Mouse (Mus musculus) adrenal gland, postnatal 4 days (tissue): ENCODE results near the gene Tspoap1. TPM values are rescaled to one million over a fixed set of nuclear protein-coding genes. Genes with fewer than 3 reads are reported as not detected.

Experiments used
- DNase-seq, 2 experiments: peaks; one replicate each; pipeline ENCODE4 v3.0.0; 2021 to 2022; ENCODE audit warnings: low spot score in 2 of 2, mixed read lengths in 2 of 2
- total RNA-seq, 2 experiments: library from RNA; stranded (reverse); gene quantifications; 2 replicates each; pipeline ENCODE4 v1.2.3; 2021

The Tspoap1 gene
- total RNA-seq, 2 experiments from 2014 or later: 6.4 to 7.6 TPM

DNA sequence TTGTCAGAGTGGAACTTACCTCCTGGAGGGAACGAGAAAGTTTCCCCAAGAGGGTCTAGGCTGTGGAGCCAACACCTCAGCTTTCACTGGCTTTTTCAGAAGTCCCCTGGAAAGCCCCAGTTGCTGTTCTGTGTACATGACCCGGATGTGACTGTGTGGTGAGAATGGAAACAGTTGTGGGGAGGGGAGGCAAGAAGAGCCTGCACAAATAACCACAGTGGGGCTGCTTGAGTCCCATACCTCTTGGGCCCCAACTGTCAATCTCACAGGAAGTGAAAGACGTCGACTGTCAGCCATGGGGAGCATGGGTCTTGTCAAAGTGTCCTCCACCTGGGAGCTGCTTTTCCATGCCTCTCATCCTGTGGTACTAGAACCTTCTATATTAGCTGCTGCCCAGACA lies 15.4 kb upstream of the Tspoap1 start:
- DNase-seq: no peak

- no peak for DNase-seq
Observed at GRCm38 (mm10) chr11:87745632-87746555, 14.4 kb upstream of the Tspoap1 start.

DNA sequence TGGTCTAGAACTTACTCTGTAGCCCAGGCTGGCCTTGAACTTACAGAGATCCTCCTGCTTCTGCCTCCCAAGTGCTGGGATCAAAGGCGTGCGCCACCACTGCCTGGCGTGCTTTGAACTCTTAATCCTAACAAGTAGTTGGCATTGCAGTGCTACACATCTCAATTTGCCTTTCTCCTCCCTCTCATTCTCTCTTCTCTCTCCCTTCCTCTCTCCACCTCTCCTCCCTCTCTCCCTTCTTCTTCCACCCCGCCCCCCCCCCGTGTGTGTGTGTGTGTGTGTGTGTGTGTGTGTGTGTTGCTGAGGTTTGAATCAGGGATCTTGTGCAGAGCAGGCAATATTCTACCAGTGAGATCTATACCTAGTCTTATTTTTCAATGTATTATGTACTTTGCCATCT lies 13.0 kb upstream of the Tspoap1 start:
- DNase-seq: no peak

DNA sequence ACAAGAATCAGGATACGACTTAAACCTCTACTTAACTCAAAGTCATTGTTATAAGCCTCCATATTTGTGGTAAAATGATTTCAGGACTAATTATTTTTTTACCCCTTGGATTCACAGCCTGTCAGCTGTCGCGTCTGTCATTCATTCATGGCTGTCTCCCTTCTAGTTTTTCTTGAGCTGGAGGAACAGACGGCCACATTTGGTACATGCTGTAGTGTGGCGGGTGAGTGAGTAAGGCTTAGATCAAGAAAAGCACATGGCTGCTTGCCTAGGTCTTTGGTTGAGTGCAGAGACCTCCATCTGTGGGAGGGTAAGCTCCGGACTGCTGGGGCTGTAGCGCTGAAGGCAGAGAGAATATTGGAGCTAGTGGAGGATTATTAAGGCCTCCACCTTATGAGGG lies 12.6 kb upstream of the Tspoap1 start:
- DNase-seq: no peak

DNA sequence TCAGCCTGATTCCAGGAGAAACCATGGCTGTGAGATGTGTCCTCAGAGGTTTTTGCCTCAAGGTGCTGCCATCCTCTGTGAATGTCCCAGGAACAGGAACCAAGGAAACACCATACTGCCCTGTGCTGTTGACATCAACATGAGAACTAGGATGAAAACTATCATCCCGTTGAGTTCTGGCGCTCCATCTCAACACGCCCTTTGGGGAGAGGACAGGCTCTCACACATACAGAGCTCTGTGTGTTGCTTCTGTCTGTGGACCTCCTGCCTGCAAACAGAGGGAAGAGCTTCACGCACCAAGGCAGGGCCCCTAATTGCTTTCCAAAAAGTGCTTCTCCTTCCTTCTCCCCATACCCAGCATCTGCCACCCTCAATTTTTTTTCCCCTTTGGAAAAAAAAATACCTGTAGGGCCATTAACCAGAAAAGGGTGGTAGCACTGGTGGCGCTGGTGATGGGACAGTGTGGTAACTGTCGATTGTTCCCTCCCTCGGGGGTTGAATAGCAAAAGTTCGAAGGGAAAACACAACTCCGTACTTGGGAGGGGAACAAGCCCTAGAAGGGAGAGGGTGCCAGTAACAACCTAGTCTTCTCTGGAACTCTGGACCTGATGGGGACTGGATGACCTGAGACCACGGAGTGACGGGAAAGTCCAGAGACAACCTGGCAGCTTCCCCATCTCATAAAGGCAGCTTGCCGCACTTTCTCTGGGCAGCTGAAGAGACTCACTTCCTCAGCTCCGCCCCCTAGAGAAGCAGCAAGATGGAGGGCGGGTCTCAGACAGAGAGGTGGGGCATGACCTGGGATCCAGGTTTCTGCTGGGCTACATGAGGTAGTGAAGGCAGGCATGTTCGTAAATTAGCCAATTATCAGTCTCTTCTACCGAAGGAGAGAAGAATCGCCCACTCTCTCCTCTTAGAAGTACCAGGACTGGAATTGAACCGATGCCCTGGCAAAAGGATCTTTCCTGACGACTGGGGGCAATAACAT lies 11.9 kb upstream of the Tspoap1 start:
- no peak for DNase-seq

DNA sequence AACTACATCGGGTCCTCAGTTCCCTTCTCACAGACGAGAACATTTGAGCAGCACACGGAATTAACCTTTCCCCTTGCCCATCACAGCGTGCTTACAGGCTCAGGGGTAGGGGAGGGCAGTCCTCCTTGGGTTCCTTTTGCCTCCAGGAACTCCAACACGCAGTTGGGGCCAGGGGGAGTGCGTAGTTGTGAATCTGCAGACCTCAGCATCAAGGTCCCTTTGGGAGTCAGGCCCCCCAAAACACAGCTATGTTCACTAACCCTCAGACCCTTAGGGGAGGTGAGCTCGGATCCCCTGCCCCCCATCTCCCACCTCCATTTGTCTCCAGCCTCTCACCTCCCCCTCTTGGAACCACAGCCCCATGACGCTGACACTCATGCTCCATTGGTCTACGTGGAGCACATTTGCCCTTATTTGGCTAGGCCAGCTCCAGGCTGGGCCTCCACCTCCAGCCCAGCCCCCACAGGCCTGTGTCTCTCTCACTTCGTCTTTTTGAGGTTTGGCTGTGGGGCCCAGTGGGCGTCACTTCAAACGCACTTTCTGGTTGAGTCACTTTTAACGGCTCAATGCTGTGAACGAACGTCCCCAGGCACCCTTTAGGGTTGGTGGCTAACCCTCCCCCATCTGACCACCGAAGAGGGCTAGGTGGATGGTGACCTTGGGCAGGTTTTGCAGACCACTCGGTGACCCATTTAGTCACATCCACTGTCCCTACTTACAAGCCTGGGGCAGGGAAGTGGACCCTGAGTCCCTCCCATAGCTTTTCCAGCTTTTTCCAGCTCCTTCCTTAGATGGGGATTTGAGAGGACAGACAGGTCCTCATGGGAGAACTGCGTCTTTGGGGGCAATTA lies 10.9 kb upstream of the Tspoap1 start:
- DNase-seq: peak in 1 of 2 experiments; percentile 31

DNA sequence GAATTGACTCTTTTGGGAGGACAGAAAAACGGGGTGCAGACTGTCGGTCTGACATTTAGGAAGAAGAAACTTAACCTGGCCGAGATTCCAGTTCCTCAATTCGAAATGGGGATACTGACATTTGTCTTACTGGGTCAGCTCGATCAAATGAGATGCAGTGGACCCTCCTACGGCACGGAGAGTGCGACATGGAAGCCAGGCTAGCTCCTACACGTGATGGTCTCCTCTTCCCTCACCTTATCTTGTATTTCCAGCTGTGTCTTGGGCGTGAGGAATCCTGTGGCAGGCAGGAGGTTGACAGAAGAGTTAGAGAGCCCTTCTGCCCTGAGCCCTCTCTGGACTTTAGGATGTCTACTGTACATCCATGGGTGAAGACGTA lies 10.3 kb upstream of the Tspoap1 start:
- DNase-seq: no peak

DNA sequence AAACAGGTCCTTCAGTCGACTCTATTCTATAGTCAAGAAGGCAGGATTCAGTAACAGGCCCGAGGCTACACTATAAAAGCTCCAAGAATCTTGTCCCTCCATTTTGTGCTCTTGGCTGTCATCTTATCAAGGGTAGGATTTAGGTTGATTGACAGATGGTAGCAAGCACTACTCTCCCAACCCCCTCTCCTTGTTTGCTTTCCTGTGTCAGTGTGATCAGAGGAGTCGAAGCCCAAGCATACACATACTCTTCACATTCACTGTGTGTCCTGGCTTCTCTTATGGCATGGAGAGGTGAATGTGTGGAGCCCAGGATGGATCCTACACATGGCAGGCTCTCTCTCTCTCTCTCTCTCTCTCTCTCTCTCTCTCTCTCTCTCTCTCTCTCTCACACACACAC lies 9.8 kb upstream of the Tspoap1 start:
- no peak for DNase-seq

DNA sequence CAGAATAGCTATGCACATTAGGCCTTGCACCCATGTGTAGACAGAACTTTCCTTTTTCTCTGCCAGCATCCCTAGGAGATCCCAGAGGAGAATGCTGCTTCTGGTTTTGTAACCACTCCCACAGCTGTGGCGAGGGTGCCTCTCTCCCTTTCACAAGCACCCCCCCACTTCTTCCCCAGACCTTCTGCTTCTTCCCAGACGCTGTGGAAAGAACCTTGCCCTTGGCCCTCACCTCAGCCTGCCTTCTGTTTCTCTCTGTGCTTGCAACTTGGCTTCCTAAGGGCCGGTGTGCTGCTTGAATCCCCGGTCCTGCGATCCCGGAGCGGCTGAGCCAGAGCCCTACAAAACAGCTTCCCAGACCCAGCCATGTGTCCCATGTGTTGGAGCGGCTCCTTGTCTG lies 9.3 kb upstream of the Tspoap1 start:
- no peak for DNase-seq

DNA sequence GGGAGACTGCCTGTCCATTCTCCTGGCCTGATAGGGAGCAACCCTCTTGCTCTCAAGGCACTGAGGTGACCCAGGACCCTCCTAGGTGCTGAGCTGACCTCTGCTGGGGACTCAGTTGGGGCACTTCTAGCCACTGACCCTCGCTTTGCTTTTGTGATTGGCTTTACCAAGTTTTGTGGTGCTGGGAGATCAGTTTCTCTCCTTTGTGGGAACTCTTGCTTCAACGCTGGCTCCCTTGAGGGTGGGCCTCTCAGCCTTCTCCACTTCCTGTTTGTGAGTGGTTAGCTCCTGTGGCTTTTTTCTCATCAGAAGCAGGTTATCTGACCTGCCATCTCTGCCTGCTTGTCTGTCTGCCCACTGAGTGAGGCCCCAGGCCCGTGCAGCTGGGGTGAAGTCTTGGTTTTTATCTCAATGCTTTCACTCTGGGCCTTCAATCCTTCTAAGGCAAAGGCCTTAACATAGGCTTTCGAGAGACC lies 8.8 kb upstream of the Tspoap1 start:
- DNase-seq: no peak

DNA sequence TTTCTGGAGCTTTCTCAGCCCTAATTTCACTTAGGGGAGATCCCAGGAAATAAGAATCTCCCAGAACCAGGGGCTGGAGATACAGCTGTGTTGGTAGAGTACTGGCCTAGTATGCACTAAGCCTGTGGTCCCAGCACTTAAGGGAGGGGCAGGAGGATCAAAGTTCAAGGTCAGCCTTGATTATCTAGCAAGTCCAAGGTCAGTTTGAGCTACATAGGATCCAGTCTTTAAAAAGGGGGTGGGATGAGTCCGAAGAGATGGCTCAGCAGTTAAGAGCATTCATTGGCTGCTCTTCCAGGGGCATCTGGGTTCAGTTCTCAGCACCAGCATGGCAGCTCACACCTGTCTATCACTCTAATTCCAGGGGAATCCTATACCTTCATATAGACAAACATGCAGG lies 8.0 kb upstream of the Tspoap1 start:
- no peak for DNase-seq

DNA sequence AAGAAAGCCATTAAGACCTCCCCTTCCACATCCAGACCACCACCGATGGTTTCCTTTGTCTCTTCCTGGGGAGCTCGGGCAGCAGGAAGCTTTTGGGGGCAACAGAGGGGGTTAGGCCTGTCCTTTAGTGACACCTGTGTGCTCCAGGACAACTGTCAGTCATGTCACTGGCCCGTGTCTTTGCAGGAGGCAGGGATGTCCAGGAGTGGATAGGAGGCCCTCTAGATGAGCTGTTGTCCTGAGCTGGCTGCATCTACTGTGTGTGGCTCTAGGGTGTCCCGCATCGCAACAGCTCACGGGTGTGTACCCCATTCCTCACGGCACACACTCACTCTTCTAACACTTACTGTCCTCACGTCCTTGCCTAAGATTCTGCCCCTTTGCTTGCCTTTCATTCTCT lies 7.1 kb upstream of the Tspoap1 start:
- DNase-seq: no peak

DNA sequence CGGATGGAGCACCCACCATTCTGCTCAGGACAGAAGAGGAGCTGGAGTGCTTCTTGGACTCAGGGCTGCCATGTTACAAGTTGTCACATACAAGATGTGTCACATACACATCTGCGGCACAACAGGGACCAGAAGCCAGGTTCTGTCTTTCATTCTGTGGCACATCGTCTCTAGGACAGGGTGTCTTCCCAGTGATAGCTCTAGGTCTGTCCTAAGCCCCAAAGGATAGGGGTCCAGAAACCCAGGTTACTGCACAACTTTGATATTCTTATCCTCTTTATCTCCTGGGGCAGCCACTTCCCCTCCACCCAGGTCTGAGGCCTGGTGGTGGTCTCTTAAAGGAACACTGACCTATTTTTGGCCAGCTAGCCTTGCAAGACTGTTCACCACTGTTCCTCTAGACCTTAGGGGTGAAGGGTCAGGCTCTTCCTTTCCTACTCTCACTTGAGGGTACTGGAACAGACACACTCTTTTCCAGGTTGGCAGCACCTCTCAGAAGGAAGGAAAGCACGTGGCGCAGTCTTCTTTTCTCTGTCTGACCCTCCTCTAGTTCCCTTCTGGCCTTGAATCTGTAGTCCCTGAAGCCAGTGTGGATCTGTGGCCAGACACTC lies 6.3 kb upstream of the Tspoap1 start:
- DNase-seq: no peak

- DNase-seq: no peak
Observed at GRCm38 (mm10) chr11:87754603-87755002, 5.7 kb upstream of the Tspoap1 start.

- DNase-seq: no peak
Observed at GRCm38 (mm10) chr11:87755360-87756017, 4.9 kb upstream of the Tspoap1 start.

DNA sequence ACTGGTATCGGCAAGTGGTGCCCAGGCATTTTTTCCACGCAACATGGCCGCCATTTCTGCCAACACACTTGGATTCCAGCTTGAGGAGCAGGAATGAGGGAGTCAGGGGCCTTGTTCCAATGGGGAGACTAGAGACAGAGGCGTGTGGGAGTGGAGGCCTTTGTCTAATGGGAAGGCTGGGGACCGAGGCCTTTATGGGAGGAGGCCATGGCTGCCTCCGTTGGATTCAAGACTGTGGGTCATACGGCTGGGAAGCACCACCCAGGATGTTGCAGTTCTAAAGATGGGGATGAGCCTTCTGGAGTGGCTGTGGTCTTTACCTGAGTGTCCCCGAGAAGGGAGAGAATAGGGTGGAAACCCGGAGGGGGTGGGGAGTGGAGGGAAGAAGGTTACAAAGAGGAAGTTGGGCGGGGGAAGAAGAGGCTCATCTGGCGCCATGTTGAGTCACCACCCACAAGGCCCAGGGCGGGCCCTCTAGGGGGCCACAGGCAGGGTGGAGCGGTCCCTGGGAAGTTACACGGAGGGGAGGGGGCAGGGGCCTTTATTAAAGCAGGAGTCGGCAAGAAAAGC lies 4.0 kb upstream of the Tspoap1 start:
- DNase-seq: no peak

GRCm38 (mm10) chr11:87757001-87757954 lies 3.1 kb upstream of the Tspoap1 start:
- DNase-seq: no peak

- DNase-seq: no peak
Observed at GRCm38 (mm10) chr11:87758161-87758911, 2.0 kb upstream of the Tspoap1 start.
